ENCODE assay signal across 21 mouse cellular contexts in genomic region chr12:70025431-70025830, GRCm38 (mm10). TPM values are rescaled to one million over a fixed set of nuclear protein-coding genes. Genes with fewer than 3 reads are reported as not detected.
DNase-seq lines count a peak whose midpoint lies in the region; TF ChIP-seq lines count a peak whose summit lies in the region.
"Had no signal": no experiment of that assay in that cellular context is flagged by ENCODE, and none has a peak within 500 bp of the region (broad histone marks: within the 10 kb centered on the region; RNA-seq: fewer than 3 reads in every experiment).

No protein-coding gene starts in this region.

- intact Hi-C loops in heart, adult 2 months (cut with DNase I), result no loop called here

- TF ChIP-seq EP300 in heart, adult 2 months (IDR thresholded peaks at IDR 0.05; ENCODE audit: insufficient read depth, low read depth, low read length), result no peak

- peaks cover 3% of the 10 kb centered on the region for H3K4me1 ChIP-seq in kidney, adult 2 months (ENCODE audit: control insufficient read depth, insufficient read depth, low read length)
- H3K4me1 ChIP-seq in heart, adult 2 months (ENCODE audit: control insufficient read depth, insufficient read depth, low read length), result peaks cover 3% of the 10 kb centered on the region
- H3K4me1 ChIP-seq: embryonic facial prominence, embryonic 10.5 days; embryonic facial prominence, embryonic 12.5 days; forebrain, embryonic 15.5 days had no signal

- WGBS in kidney, adult 2 months, result 55% methylated on average over 6 of the region's 6 CpGs
- 92% methylated on average over 6 of the region's 6 CpGs for WGBS in heart, adult 2 months

- TF ChIP-seq POLR2A in kidney, adult 2 months (IDR thresholded peaks at IDR 0.05; ENCODE audit: low read depth, low read length), result no peak
- TF ChIP-seq POLR2A in heart, adult 2 months (IDR thresholded peaks at IDR 0.05; ENCODE audit: insufficient read depth, low read depth, low read length), result no peak

- no peaks in the 10 kb centered on the region for H3K27me3 ChIP-seq in kidney, adult 2 months (replicated peaks; ENCODE audit: control insufficient read depth, insufficient read depth, low read length)
- no peaks in the 10 kb centered on the region for H3K27me3 ChIP-seq in heart, adult 2 months (ENCODE audit: control insufficient read depth, insufficient read depth, low read length)
- H3K27me3 ChIP-seq: CH12.LX; embryonic facial prominence, embryonic 12.5 days; forebrain, embryonic 13.5 days; forebrain, embryonic 15.5 days had no signal

- no peak overlapping the region for H3K9ac ChIP-seq in heart, adult 2 months (ENCODE audit: low read depth, low read length)
- H3K9ac ChIP-seq: embryonic facial prominence, embryonic 12.5 days; forebrain, embryonic 13.5 days; forebrain, embryonic 15.5 days; forebrain, postnatal 0 days had no signal

- H3K36me3 ChIP-seq in kidney, adult 2 months (ENCODE audit: control insufficient read depth, insufficient read depth, low read length), result no peaks in the 10 kb centered on the region; the same call in 1 of the 2 replicates
- H3K36me3 ChIP-seq in heart, adult 2 months (ENCODE audit: control insufficient read depth, insufficient read depth, low read length), result peaks cover 3% of the 10 kb centered on the region

- TF ChIP-seq CTCF in kidney, adult 2 months (conservative IDR thresholded peaks at IDR 0.05; ENCODE audit: insufficient read depth, insufficient read length, low read depth, low read length), result no peak
- TF ChIP-seq CTCF in heart, adult 2 months (IDR thresholded peaks at IDR 0.05), result no peak

- H3K27ac ChIP-seq in kidney, adult 2 months (ENCODE audit: insufficient read depth, low read depth, low read length), result peak overlapping the region; percentile 55; the same call in 1 of the 2 replicates
- no peak overlapping the region for H3K27ac ChIP-seq in heart, adult 2 months
- H3K27ac ChIP-seq: embryonic facial prominence, embryonic 10.5 days; embryonic facial prominence, embryonic 12.5 days; forebrain, embryonic 13.5 days; forebrain, embryonic 15.5 days had no signal

- no peak for DNase-seq in kidney, adult 2 months
- no peak for DNase-seq in kidney, postnatal 14 days
- DNase-seq in right cerebral cortex, adult 2 months (ENCODE audit: low spot score in 2 of 2), result peak; percentile 0 to 1
- no peak for DNase-seq in right cerebral cortex, postnatal 4 days
- DNase-seq in adipocyte (ENCODE audit: low spot score), result peak; percentile 22
- no peak for DNase-seq in heart, adult 2 months
- DNase-seq: adrenal gland, adult 8-10 months; adrenal gland, postnatal 14 days; adrenal gland, postnatal 36 days; B cell, adult 2 months; cerebellum, adult 11-12 months; cerebellum, adult 2 months; cerebellum, adult 9-10 months; cerebellum, postnatal 10 days; cerebellum, postnatal 25 days; forebrain, postnatal 0 days had no signal

- H3K4me3 ChIP-seq in kidney, adult 2 months (ENCODE audit: insufficient read depth, low read depth, low read length), result no peak overlapping the region
- H3K4me3 ChIP-seq in heart, adult 2 months, result no peak overlapping the region
- H3K4me3 ChIP-seq: embryonic facial prominence, embryonic 10.5 days; embryonic facial prominence, embryonic 12.5 days; forebrain, embryonic 13.5 days; forebrain, embryonic 15.5 days had no signal

- H3K79me2 ChIP-seq in heart, adult 2 months (replicated peaks; ENCODE audit: control insufficient read depth, insufficient read depth, low read length), result no peaks in the 10 kb centered on the region

RNA-seq across cellular contexts. Expression of gene Sav1, which starts 38.6 kb away (rescaled TPM):
- polyA plus RNA-seq in kidney, adult 2 months (2012; rRNA removed), result 18.8 and 22.6 TPM in 2 replicates
- 10 to 100 TPM; 21.3 to 23.6 TPM for total RNA-seq in heart, adult 2 months (2021)
- 13.5 and 25.8 TPM in 2 replicates for polyA plus RNA-seq in heart, adult 2 months (2012; rRNA removed)

Comparison
In these comparisons a context has a peak if more than half of its experiments do, and no peak if none do; other contexts are left out.
1. DNase-seq: peak in right cerebral cortex, adult 2 months (2 of 2) and adipocyte (single experiment); none in kidney, adult 2 months (single experiment), kidney, postnatal 14 days (single experiment), right cerebral cortex, postnatal 4 days (single experiment) and heart, adult 2 months (0 of 2).